Mouse (Mus musculus) small intestine, adult 2 months (tissue): ENCODE measurements around the gene Acot2. TPM values are rescaled to one million over a fixed set of nuclear protein-coding genes. Genes with fewer than 3 reads are reported as not detected.
"Not testable (repeated sequence)": the region's sequence is repeated elsewhere in the genome, so short reads cannot be mapped to it uniquely, and the experiment has no call there.

ENCODE experiments used
- H3K27ac ChIP-seq: fragments of 200-500 bp; 2 replicates; pipeline ENCODE4 v1.5.1; 2012; ENCODE audit warnings: low read depth, low read length, control low read depth, inconsistent platforms; ENCODE audit not compliant: insufficient read depth
- H3K27me3 ChIP-seq: fragments of 200-500 bp; 2 replicates; pipeline ENCODE4 v1.6.1; 2012; ENCODE audit warnings: mild to moderate bottlenecking, moderate library complexity, low read length, inconsistent platforms; ENCODE audit not compliant: control insufficient read depth, insufficient read depth
- H3K36me3 ChIP-seq: fragments of 200-500 bp; 2 replicates; pipeline ENCODE4 v1.6.1; 2012; ENCODE audit warnings: mild to moderate bottlenecking, low read length, control low read depth, inconsistent platforms; ENCODE audit not compliant: control insufficient read depth, insufficient read depth
- H3K4me1 ChIP-seq: fragments of 200-500 bp; 2 replicates; pipeline ENCODE4 v1.6.1; 2012; ENCODE audit warnings: low read length, inconsistent platforms, mixed read lengths; ENCODE audit not compliant: control insufficient read depth, insufficient read depth, insufficient read length
- H3K4me3 ChIP-seq: fragments of 200-500 bp; 2 replicates; pipeline ENCODE4 v1.5.1; 2012; ENCODE audit warnings: low read depth, mild to moderate bottlenecking, control low read depth, inconsistent platforms, low read length, moderate library complexity
- CTCF ChIP-seq: fragments of 200-500 bp; IDR thresholded peaks from 2 replicates; pipeline ENCODE4 v1.5.1; 2012; ENCODE audit warnings: low read depth, mild to moderate bottlenecking, control low read depth, inconsistent platforms, low read length, moderate library complexity, mixed read lengths; ENCODE audit not compliant: insufficient replicate concordance, insufficient read length; ENCODE audit errors: extremely low read depth
- POLR2A ChIP-seq: fragments of 200-500 bp; IDR thresholded peaks from 2 replicates; pipeline ENCODE4 v1.6.1; 2012; ENCODE audit warnings: low read depth, mild to moderate bottlenecking, control low read depth, inconsistent platforms, low read length, moderate library complexity
- WGBS: fragments of 180-500 bp; shearing (Covaris S2); methylation state at CpG from one replicate; pipeline ENCODE4 v1.1.7; 2018; 5-methylcytosine and 5-hydroxymethylcytosine counted together
- polyA plus RNA-seq: library from polyadenylated mRNA; depleted of rRNA; stranded (reverse); fragments of >200 nt; gene quantifications from 2 replicates; pipeline ENCODE4 v1.2.3, GENCODE M21; 2012

Acot2 gene
- polyA plus RNA-seq, 1 experiment = 7.6 TPM

DNA sequence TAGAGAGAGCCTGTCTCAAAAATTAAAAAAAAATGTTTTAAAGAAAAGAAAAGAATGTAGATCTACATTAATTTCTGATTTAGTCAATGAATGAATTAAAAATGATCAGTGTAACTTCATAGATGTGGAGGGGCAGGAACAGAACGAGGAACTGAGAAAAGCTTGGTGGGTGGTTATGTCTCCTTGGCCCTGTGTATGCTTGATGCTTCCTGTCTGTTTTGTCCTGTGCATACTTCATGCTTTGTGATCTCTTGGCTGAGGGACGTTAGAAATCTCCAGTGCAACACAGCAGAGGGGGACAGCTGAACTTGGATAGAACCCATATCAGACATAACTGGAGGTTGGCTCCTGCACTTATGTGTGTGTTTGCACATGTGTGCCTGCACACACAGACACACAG is 9.6 kb downstream of the Acot2 start:
- TF ChIP-seq CTCF (no peak), POLR2A (no peak)
- no peak overlapping the region for H3K27ac ChIP-seq
- 69% methylated on average over 2 of the region's 2 CpGs for WGBS
- H3K4me1 ChIP-seq = peaks cover 6% of the 10 kb centered on the region; the same call in 1 of the 2 replicates
- H3K27me3 ChIP-seq = no peaks in the 10 kb centered on the region
- no peak overlapping the region for H3K4me3 ChIP-seq
- 0 out of 2 replicates have a peak, but pooled peaks cover 2% of the 10 kb centered on the region for H3K36me3 ChIP-seq

DNA sequence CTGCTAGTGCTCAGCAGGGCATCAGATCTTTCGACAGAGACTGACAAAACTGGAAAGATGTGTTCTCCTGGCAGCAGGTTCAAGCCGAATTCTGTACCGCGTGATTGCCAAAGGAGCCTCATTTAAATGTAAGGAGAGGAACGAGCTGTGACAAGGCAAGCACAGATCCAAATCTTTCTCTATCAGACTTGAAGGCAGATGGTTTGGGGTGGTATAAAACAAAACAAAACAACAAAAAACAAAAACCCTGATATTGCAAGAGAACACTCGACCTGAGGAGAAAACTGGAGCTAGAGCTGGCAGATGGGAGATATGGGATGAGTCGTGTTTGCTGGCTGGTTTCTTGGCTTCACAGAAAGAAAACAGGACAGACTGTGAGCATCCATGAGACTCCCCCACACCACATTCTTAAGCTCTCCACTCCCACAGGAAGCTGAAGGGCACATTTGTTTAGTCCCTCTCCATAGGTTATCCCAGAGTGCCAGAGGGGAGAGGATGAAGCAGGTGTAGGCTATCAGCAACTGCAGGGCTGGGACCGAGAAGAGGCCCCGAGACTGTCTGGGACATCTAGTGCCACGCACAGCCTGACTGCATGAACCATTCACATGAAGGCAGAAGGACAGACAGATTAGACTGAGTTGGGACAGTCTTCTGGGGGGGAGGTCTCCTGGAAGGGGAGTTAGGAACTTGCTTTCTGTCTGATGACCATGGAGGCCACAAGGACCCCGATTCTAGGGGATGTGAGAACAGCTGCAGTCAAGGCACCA is 10.9 kb downstream of the Acot2 start:
- H3K4me1 ChIP-seq = peaks cover 6% of the 10 kb centered on the region; the same call in 1 of the 2 replicates
- 34% methylated on average over 11 of the region's 11 CpGs for WGBS
- TF ChIP-seq CTCF (no peak), POLR2A (no peak)
- no peak overlapping the region for H3K4me3 ChIP-seq
- no peaks in the 10 kb centered on the region for H3K36me3 ChIP-seq
- no peak overlapping the region for H3K27ac ChIP-seq
- no peaks in the 10 kb centered on the region for H3K27me3 ChIP-seq

DNA sequence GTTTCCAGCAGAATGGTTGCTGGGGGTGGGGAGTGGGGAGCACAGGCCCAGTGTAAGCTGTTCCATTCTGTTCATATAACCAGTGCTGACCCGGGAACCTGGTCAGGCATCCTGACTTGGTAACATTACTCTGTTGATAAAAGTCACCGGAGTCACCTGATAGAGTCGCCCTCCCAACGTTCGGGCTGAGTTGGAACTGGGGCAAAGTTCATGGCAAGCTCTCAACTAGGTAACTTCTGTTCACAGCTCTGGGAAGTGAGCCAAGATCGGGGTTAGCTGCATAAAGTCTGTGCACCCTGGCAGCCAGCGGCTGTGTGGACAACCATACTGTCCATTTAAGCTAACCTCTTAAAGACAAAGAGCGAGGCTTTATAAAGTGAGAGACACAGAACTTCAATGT is 11.6 kb downstream of the Acot2 start:
- H3K4me1 ChIP-seq, H3K27ac ChIP-seq, H3K36me3 ChIP-seq, H3K27me3 ChIP-seq, H3K4me3 ChIP-seq: not testable (repeated sequence)
- 10% methylated on average over 8 of the region's 8 CpGs for WGBS

DNA sequence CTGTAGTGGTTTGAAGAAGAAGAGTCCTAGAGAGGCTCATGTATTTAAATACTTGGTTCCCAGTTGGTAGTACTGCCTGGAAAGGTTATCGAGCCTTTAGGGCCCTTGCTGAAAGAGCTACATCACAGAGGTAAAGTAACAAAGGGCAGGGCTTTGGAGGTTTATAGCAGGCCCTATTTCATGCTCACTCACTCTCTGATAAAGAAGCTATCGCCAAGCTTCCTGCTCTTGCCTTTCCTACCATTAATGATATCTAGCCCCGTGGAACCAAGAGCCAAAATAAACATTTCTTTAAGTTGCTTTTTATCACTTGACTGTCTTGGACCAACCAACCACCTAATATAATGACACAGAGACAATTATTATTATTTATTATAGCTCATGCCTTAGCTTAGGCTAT is 12.8 kb downstream of the Acot2 start:
- WGBS = 21% methylated on average over 3 of the region's 3 CpGs
- Histone ChIP-seq H3K27me3 (no peaks in the 10 kb centered on the region), H3K4me3 (no peak overlapping the region), H3K4me1 (peaks cover 6% of the 10 kb centered on the region; the same call in 1 of the 2 replicates), H3K27ac (no peak overlapping the region), H3K36me3 (no peaks in the 10 kb centered on the region)
- no peak for TF ChIP-seq CTCF
- TF ChIP-seq POLR2A = no peak

DNA sequence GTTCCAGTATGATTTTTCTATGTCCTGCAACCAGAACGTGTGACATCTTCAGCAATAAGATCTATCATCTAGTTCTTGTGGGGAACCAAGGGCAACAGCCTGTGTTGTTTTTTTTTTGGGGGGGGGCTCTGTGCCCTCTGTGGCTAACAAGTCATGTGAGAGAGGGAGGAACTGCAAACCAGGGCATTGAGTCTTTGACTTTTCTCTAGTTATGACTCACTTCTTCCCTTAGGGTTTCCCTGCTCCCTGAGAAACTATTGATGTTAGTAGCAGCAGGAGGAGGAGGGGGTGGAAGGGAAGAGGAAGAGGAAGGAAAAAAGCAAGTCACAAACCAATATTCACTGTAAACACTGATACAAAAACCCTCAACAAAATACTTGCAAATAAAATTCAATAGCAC is 16.2 kb downstream of the Acot2 start:
- no peaks in the 10 kb centered on the region for H3K27me3 ChIP-seq
- TF ChIP-seq CTCF (no peak), POLR2A (no peak)
- peaks cover 4% of the 10 kb centered on the region; the same call in 1 of the 2 replicates for H3K4me1 ChIP-seq
- no peak overlapping the region for H3K4me3 ChIP-seq
- WGBS = 82% methylated on average over 1 of the region's 1 CpGs
- H3K27ac ChIP-seq = no peak overlapping the region
- no peaks in the 10 kb centered on the region for H3K36me3 ChIP-seq

DNA sequence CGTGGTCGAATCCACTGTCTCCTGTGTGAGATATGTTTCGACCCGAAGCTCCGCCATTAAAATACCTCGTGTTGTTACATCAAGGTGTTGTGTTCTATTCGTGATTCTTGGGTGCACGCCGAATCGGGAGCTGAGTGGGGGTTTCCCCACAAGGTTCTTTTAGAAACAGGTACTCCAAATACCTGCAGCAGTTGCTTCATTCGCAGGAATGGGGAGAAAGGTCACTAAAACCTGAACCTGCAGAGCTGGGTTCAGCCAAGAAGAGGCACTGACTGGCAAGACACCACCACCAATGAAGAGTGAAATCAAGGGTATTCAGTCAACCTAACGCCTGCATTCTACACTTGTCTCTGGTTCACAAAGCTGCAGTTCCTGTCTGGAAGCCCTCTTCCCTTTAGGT is 20.6 kb downstream of the Acot2 start:
- WGBS = 85% methylated on average over 12 of the region's 12 CpGs
- Histone ChIP-seq H3K27ac (no peak overlapping the region), H3K4me3 (no peak overlapping the region), H3K36me3 (no peaks in the 10 kb centered on the region), H3K27me3 (no peaks in the 10 kb centered on the region), H3K4me1 (peaks cover 6% of the 10 kb centered on the region; the same call in 1 of the 2 replicates)
- TF ChIP-seq POLR2A = no peak
- no peak for TF ChIP-seq CTCF

DNA sequence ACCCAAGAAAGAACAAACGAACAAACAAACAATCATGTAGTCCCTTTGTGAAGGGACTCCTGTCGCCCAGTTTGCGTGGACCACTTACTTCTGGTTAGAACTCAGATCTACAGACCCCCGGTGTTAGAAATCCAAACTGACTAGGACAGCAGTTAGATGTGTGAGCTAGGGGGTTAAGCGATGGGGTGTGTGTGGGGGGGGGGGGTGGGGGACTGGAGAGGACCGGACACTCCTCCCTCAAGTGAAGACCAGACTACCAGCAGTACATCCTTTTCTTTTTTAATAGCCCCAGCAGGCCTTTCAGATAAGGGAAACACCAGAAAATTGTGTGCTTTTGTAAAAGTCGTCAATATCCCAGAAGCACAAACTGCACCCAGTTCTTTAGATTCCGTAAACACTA is 21.1 kb downstream of the Acot2 start:
- Histone ChIP-seq H3K4me3 (no peak overlapping the region), H3K4me1 (peaks cover 6% of the 10 kb centered on the region; the same call in 1 of the 2 replicates), H3K36me3 (no peaks in the 10 kb centered on the region), H3K27me3 (no peaks in the 10 kb centered on the region), H3K27ac (no peak overlapping the region)
- 42% methylated on average over 8 of the region's 8 CpGs for WGBS
- TF ChIP-seq CTCF = no peak
- TF ChIP-seq POLR2A = no peak

DNA sequence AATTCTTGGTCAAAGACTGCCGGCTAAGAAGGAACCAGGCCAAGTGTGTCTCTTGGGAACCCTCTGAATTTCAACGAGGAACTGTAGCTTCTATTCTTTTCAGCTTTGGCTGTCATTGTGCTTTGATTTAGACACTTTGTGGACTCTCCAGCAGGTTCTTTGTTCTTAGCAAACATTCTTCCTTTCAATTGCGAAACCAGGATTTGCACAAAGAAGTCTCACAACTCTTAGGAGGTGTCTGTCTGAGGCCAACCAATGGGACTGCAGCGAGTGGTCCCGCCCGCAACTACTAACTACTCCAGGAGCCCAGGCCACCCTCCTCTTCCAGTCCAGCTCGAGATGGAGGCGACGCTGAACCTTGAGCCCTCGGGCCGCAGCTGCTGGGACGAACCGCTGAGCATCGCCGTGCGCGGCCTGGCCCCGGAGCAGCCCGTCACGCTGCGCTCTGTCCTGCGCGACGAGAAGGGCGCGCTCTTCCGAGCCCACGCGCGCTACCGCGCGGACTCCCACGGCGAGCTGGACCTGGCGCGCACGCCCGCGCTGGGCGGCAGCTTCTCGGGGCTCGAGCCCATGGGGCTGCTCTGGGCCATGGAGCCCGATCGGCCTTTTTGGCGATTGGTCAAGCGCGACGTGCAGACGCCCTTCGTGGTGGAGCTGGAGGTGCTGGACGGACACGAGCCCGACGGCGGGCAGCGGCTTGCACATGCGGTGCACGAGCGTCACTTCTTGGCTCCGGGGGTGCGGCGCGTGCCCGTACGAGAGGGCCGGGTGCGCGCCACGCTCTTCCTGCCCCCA is 21.7 kb downstream of the Acot2 start, which contains the start of gene Acot1:
Acot1 (plus strand) TSS at position 320 of the 795 bp plus-strand sequence.
- H3K36me3 ChIP-seq, H3K27ac ChIP-seq, H3K4me1 ChIP-seq, H3K27me3 ChIP-seq: not testable (repeated sequence)
- under 1% methylated on average over 67 of the region's 70 CpGs for WGBS
- peak within 1 kb of the TSS; percentile 64 for H3K4me3 ChIP-seq
